Mouse (Mus musculus) cortical plate, adult 2 months (tissue): Measurements from ENCODE around the gene Lhfp.

Experiments used
- CTCF ChIP-seq: fragments of 200-500 bp; IDR thresholded peaks from 2 replicates; pipeline ENCODE4 v1.5.1; 2011; ENCODE audit warnings: mild to moderate bottlenecking, control low read depth, low read length; ENCODE audit not compliant: insufficient read depth; ENCODE audit errors: extremely low read depth
- POLR2A ChIP-seq: fragments of 200-500 bp; IDR thresholded peaks from 2 replicates; pipeline ENCODE4 v1.6.1; 2011; ENCODE audit warnings: mild to moderate bottlenecking, low read length, control low read depth; ENCODE audit not compliant: insufficient read depth; ENCODE audit errors: extremely low read depth

- TF ChIP-seq CTCF (no peak), POLR2A (no peak)
Observed at GRCm38 (mm10) chr3:53291185-53291584, 249.9 kb downstream of the Lhfp start.
